Mouse (Mus musculus): Measurements from ENCODE around the gene Wnt16.

DNA sequence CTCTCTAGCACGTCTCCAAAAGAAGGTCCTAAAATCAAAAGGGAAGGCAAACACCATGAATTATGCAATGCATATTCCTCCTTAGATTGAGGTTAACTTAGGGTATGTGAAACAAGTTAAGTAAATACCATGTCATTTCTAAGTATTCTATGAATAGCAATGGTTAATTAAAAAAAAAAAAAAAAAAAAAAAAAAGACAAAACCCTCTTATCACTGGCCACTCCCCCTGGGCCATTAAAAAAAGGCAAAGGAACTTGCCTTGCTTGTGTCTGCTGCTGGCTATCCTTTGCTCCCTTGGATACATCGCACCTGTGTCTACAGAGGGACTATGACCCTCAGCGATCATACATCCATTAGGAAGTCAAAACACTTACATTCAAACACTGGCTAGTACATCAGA lies 55.3 kb downstream of the Wnt16 start:
- no peak for TF ChIP-seq CTCF (IDR thresholded peaks at IDR 0.05; ENCODE audit: extremely low read depth, insufficient read depth, low read length)
- TF ChIP-seq POLR2A (IDR thresholded peaks at IDR 0.05; ENCODE audit: extremely low read depth, insufficient read depth, low read length) = no peak
